Mouse (Mus musculus) hindbrain, embryonic 15.5 days (tissue): ENCODE measurements around the gene Tenm4. TPM values are rescaled to one million over a fixed set of nuclear protein-coding genes. Genes with fewer than 3 reads are reported as not detected.

Experiments
- ATAC-seq: fragments of 200-750 bp; cut with Nextera tagmentation; 2 replicates; pipeline ENCODE4 v1.8.0; 2017; ENCODE audit warnings: low read depth, moderate number of reproducible peaks, moderate TSS enrichment; ENCODE audit not compliant: low FRiP score
- H3K27ac ChIP-seq: fragments of 300-500 bp; sonication (generic); replicated peaks from 2 replicates; pipeline ENCODE4 v1.5.1; 2015; ENCODE audit warnings: mild to moderate bottlenecking, inconsistent platforms
- H3K27me3 ChIP-seq: fragments of 300-500 bp; sonication (generic); 2 replicates; pipeline ENCODE4 v1.6.1; 2015; ENCODE audit warnings: control low read depth, inconsistent platforms
- H3K36me3 ChIP-seq: fragments of 300-500 bp; sonication (generic); 2 replicates; pipeline ENCODE4 v1.6.1; 2015; ENCODE audit warnings: control low read depth, inconsistent platforms
- H3K4me1 ChIP-seq: fragments of 300-500 bp; sonication (generic); replicated peaks from 2 replicates; pipeline ENCODE4 v1.6.1; 2015; ENCODE audit warnings: control low read depth, inconsistent platforms
- H3K4me2 ChIP-seq: fragments of 300-500 bp; sonication (generic); 2 replicates; pipeline ENCODE4 v1.6.1; 2015; ENCODE audit warnings: moderate library complexity, mild to moderate bottlenecking, inconsistent platforms
- H3K4me3 ChIP-seq: fragments of 300-500 bp; sonication (generic); 2 replicates; pipeline ENCODE4 v1.5.1; 2015; ENCODE audit warnings: mild to moderate bottlenecking, inconsistent platforms
- H3K9ac ChIP-seq: fragments of 300-500 bp; sonication (generic); 2 replicates; pipeline ENCODE4 v1.6.1; 2015; ENCODE audit warnings: inconsistent platforms
- H3K9me3 ChIP-seq: fragments of 300-500 bp; sonication (generic); 2 replicates; pipeline ENCODE4 v1.6.1; 2016; ENCODE audit warnings: control low read depth, inconsistent platforms
- WGBS: fragments of 180-500 bp; shearing (Covaris S2); methylation state at CpG from one replicate; pipeline ENCODE4 v1.1.7; 2015; 5-methylcytosine and 5-hydroxymethylcytosine counted together
- polyA plus RNA-seq: library from polyadenylated mRNA; unstranded; fragments of >200 nt; fragmentation: Nextera tagmentation; extraction: Ambion mirVana; gene quantifications from 2 replicates; pipeline ENCODE4 v1.2.1, GENCODE M21; 2015

Gene Tenm4
- polyA plus RNA-seq, 1 experiment from 2014 or later = 39.0 TPM

DNA sequence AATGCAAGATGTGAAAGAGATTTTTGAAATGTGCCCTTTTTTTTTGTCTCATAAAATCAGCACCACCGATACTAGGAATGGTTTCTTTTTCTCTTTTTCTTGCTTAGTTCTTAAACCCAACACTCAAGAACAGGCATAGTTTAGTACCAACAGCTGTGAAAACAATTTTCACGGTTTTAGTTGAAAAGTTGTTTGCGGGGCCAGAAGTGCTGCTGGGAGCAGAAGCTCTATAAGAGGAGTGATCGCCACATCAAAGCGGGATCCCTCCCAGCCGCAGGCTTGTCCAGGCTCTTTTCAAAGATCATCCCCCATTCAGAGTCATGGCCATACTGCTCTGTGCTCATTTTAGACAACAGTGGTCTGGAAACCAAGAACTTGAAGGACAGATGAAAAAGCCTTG is 137.1 kb downstream of the Tenm4 start:
- H3K4me1 ChIP-seq = 0 out of 2 replicates have a peak, but pooled peaks cover 4% of the 10 kb centered on the region
- ATAC-seq = no peak

DNA sequence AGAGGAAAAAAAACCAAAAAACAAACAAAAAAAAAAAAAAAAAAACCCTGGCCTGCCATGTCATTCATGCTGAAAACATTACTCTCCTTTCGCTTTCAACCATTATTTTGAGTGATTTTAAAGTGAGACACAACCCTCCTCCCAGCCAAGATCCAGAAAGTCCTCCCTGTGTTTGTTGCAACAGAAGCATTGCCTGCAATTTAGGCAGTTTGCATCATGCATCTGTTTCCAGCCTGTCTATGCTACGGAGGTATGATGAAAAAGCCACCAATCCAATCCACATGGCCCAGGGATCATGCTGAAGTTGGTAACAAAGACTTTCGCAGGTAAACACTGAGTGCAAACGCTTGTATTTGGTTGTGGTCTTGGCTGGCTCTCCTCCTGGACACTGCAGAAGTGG is 158.3 kb downstream of the Tenm4 start:
- ATAC-seq = no peak
- Histone ChIP-seq H3K9me3 (no peaks in the 10 kb centered on the region), H3K27me3 (no peaks in the 10 kb centered on the region), H3K4me1 (no peaks in the 10 kb centered on the region), H3K4me3 (no peak overlapping the region), H3K27ac (no peak overlapping the region), H3K9ac (no peak overlapping the region), H3K4me2 (no peak overlapping the region), H3K36me3 (peaks cover 5% of the 10 kb centered on the region; the same call in 1 of the 2 replicates)
- 89% methylated on average over 4 of the region's 4 CpGs for WGBS

More for the DNA sequence above, 137.1 kb downstream of the Tenm4 start:
- H3K36me3 ChIP-seq = no peaks in the 10 kb centered on the region
- no peak overlapping the region for H3K27ac ChIP-seq
- no peak overlapping the region for H3K9ac ChIP-seq
- H3K27me3 ChIP-seq = no peaks in the 10 kb centered on the region
- H3K4me2 ChIP-seq = no peak overlapping the region
- no peaks in the 10 kb centered on the region for H3K9me3 ChIP-seq
- 46% methylated on average over 6 of the region's 6 CpGs for WGBS
- H3K4me3 ChIP-seq = no peak overlapping the region

DNA sequence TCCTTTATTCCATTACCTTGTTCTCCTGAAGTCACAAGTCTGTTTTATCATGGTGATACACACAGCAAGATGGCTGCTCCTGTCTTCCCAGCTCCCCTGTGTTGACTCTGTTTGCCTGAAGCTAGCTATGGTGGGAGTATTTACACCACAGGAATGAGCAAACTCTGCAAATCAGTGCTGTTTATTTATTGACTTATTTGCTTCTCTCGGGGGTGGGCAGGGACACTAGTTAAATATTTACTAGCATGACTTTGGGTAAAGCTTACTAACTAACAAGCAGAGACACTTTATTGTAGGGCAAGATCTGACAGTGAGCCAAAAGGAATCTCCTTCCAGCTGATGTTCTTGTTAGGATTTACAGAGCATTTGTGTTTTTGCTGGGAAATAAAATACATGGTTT is 160.1 kb downstream of the Tenm4 start:
- Histone ChIP-seq H3K4me2 (no peak overlapping the region), H3K4me1 (no peaks in the 10 kb centered on the region), H3K36me3 (no peaks in the 10 kb centered on the region), H3K4me3 (no peak overlapping the region), H3K27me3 (no peaks in the 10 kb centered on the region), H3K9ac (no peak overlapping the region), H3K9me3 (no peaks in the 10 kb centered on the region), H3K27ac (no peak overlapping the region)
- ATAC-seq = no peak
- 37% methylated on average over 1 of the region's 1 CpGs for WGBS

DNA sequence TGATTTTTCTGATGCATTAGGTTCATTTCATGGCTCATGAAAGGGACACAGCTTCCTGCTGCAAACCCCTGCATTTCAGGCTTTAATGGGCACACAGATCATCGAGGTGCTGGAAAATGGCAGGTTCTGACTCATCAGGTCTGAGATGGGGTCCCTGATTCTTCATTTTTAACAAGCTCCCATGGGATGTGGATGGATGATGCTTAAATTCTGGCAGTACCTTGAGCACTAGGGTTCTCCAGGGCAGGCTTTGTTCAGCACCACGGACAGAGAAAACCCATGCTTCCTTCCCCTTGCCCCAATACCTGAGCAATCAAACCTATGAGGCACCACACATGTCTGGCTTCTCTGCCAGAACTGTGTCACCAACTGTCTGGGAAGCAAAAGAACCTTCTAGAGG is 163.3 kb downstream of the Tenm4 start:
- Histone ChIP-seq H3K9me3 (no peaks in the 10 kb centered on the region), H3K36me3 (no peaks in the 10 kb centered on the region), H3K9ac (no peak overlapping the region), H3K4me1 (no peaks in the 10 kb centered on the region), H3K4me2 (no peak overlapping the region), H3K4me3 (no peak overlapping the region), H3K27ac (no peak overlapping the region), H3K27me3 (no peaks in the 10 kb centered on the region)
- no peak for ATAC-seq
- 35% methylated on average over 2 of the region's 2 CpGs for WGBS

DNA sequence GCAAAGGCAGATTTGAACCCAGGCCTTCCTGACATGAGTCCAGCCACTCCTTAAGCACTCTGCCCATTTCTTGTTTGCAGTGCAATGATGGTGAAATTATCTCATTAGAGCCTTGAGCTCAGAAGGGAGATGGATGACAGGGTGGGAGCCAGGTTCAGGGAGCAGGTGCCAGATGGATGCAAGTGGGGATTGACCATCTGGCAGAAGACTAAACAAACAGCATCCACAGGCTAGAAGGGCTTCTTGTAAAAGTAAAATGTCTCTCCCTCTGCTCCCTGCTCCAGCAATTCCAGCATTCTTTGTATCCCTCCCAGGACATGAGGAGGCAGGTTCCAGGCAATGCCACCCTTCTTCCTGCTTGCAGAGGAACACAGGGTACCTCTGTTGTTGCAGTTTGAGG is 165.3 kb downstream of the Tenm4 start:
- no peak overlapping the region for H3K4me2 ChIP-seq
- no peak overlapping the region for H3K4me3 ChIP-seq
- ATAC-seq = no peak
- H3K9me3 ChIP-seq = no peaks in the 10 kb centered on the region
- H3K36me3 ChIP-seq = no peaks in the 10 kb centered on the region
- no peak overlapping the region for H3K9ac ChIP-seq
- H3K27ac ChIP-seq = no peak overlapping the region
- H3K4me1 ChIP-seq = no peaks in the 10 kb centered on the region
- no peaks in the 10 kb centered on the region for H3K27me3 ChIP-seq

DNA sequence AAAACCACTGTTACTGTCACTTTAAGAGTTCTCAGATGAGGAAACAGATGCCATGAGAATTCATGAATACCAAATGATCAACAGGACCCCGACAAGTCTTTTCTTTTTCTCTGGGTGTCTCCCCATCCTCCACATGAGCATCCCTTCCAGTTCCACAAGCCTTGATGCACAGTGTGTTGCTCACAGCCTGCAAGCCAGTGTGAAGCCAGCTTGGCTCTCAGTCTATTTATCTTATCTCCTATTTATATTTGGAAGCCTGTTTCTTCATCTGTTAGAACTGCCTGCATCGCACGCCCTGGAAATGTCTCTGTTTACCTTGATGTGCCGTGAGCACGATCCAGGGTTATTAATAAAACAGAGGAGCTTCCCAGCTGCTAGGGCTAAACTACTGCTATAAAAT is 169.8 kb downstream of the Tenm4 start:
- no peaks in the 10 kb centered on the region for H3K4me1 ChIP-seq
- no peak overlapping the region for H3K4me3 ChIP-seq
- 75% methylated on average over 5 of the region's 5 CpGs for WGBS
- no peak overlapping the region for H3K27ac ChIP-seq
- H3K27me3 ChIP-seq = no peaks in the 10 kb centered on the region
- H3K9ac ChIP-seq = no peak overlapping the region
- H3K4me2 ChIP-seq = no peak overlapping the region
- ATAC-seq = no peak
- no peaks in the 10 kb centered on the region for H3K9me3 ChIP-seq
- no peaks in the 10 kb centered on the region for H3K36me3 ChIP-seq

DNA sequence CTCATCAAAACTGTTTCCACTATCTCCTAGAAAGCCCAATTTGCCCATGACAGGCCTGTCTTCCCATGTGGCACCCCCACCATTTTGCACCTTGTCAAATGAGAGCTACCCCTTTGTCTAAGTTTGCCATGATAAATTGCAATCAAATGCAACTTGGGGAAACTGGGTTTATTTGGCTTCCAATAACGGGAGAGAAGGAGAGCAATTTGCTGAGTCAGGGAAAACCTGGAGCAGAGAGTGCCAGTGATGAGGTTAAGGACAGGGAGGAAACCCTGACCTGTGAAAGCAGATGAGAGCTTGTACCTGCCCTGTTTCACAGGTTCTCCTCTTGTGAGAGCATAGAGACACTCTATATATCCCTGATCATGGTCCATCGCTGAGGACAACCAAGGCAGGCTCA is 170.4 kb downstream of the Tenm4 start:
- H3K4me1 ChIP-seq = no peaks in the 10 kb centered on the region
- no peak for ATAC-seq
- no peak overlapping the region for H3K9ac ChIP-seq
- H3K36me3 ChIP-seq = no peaks in the 10 kb centered on the region
- H3K9me3 ChIP-seq = no peaks in the 10 kb centered on the region
- no peak overlapping the region for H3K4me3 ChIP-seq
- no peaks in the 10 kb centered on the region for H3K27me3 ChIP-seq
- WGBS = 77% methylated on average over 2 of the region's 2 CpGs
- no peak overlapping the region for H3K27ac ChIP-seq
- no peak overlapping the region for H3K4me2 ChIP-seq

DNA sequence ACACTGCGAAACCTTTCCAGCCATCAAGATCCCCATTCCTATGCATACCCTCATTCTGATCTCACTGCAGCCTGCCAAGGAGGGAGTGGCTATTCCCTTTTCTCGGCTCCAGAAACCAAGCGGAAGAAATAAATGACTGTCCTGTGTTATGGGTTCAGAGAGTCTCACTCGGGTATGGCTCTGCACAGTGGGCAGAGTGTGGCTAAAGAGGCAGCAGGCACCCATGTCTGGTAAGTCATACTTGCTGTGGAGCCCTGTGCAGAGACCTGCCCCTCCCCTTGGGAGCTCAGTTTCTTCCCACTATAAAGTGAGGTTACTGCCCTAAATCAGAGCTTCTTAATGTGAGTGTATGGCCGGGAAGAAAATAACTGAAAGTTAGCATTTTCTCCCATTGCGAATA is 171.9 kb downstream of the Tenm4 start:
- H3K9ac ChIP-seq = no peak overlapping the region
- H3K4me3 ChIP-seq = no peak overlapping the region
- WGBS = 67% methylated on average over 6 of the region's 6 CpGs
- no peaks in the 10 kb centered on the region for H3K9me3 ChIP-seq
- H3K27me3 ChIP-seq = no peaks in the 10 kb centered on the region
- no peak for ATAC-seq
- no peaks in the 10 kb centered on the region for H3K4me1 ChIP-seq
- no peak overlapping the region for H3K4me2 ChIP-seq
- no peak overlapping the region for H3K27ac ChIP-seq
- no peaks in the 10 kb centered on the region for H3K36me3 ChIP-seq

DNA sequence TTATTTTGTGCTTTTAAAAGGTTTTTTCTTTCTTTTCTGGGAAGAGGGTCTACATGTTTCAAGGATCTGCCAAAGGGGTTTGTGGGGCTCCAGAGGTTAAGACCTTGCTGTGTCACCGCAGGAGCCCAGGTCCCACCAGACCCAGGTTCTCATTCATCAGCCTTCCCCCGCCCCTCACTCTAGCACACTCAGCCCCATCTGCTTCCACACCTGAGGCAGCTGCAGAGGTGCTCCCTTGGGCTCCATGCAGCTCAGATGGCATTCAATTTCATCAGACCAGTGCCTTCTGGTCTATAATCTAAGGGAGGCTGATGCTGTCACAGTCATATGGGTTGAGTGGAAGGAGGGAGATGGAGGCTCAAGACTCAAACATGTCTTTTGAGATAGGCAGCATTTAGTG is 172.6 kb downstream of the Tenm4 start:
- no peaks in the 10 kb centered on the region for H3K36me3 ChIP-seq
- H3K27me3 ChIP-seq = no peaks in the 10 kb centered on the region
- H3K9me3 ChIP-seq = no peaks in the 10 kb centered on the region
- H3K4me3 ChIP-seq = no peak overlapping the region
- no peak overlapping the region for H3K27ac ChIP-seq
- H3K4me2 ChIP-seq = no peak overlapping the region
- WGBS = 86% methylated on average over 2 of the region's 2 CpGs
- no peak overlapping the region for H3K9ac ChIP-seq
- H3K4me1 ChIP-seq = no peaks in the 10 kb centered on the region
- ATAC-seq = no peak

DNA sequence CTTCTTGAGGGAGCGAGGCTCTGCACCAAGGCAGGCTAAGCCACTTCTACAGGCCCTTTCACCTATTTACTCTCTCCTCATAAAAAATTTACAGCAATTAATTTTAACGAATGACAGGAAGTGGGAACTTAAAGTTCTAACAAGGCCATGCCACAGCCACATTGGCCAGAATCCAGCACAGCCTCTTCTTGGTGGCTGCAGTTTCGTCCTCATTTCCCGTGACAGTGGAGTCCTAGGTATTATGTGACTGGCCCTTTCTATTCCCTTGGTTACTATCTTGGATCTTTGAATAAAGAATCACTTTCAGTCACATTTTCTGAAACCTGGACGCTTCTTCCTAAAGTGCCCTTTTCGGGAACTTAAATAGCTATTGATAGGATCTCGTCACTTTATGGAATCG is 181.6 kb downstream of the Tenm4 start:
- Histone ChIP-seq H3K36me3 (no peaks in the 10 kb centered on the region), H3K9me3 (no peaks in the 10 kb centered on the region), H3K27me3 (no peaks in the 10 kb centered on the region), H3K4me2 (no peak overlapping the region), H3K4me1 (peaks cover 6% of the 10 kb centered on the region), H3K9ac (no peak overlapping the region), H3K27ac (no peak overlapping the region), H3K4me3 (no peak overlapping the region)
- WGBS = 78% methylated on average over 8 of the region's 8 CpGs
- ATAC-seq = no peak

DNA sequence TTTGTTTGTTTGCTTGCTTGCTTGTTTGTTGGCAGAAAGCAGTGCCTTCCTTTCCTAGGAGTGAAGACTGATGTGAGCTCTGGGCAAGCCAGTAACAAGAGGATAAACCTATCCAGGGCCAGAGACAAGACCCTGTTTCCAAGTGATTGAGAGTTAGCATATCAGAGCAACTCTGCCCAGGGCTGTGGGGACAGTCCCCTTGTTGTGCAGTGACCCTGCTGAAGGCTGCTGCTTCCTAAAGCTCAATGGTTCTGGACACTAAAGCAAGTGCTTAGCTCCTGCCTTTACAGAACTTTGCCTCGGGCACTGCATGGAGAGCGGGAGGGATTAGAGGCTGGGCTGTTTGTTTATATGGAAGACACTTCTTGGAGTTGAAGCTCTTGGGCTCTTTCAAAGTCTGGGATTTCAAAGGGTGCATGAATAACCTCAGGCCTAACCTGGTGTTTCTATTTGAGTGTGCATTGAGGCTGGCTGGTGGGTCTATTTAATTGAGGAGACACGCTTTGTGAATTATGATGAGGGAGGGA is 185.3 kb downstream of the Tenm4 start:
- Histone ChIP-seq H3K27ac (no peak overlapping the region), H3K9me3 (no peaks in the 10 kb centered on the region), H3K4me3 (no peak overlapping the region), H3K4me1 (peaks cover 6% of the 10 kb centered on the region), H3K27me3 (no peaks in the 10 kb centered on the region), H3K4me2 (no peak overlapping the region), H3K36me3 (no peaks in the 10 kb centered on the region), H3K9ac (no peak overlapping the region)
- ATAC-seq = no peak
- WGBS = 38% methylated on average over 3 of the region's 3 CpGs

DNA sequence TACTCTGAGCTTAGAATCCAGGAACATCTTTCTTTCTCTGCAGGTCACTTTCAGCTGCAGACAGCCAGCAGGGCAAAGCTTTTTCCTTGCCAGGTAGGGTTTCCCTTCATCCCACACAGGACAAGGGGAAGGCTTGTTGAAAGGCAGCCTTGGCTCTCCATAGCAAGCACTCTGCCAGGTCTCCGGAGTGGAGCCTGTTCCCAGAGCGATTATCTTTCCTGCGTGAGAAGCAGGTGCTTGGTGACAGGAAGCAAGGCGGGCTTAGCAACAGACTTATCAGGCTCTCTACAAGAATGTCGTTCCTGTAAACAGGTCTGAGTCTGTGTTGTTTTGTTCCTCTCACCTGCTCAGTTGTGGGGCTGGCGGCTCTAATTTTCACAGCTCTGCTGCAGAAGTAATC is 186.5 kb downstream of the Tenm4 start:
- H3K4me1 ChIP-seq = peaks cover 6% of the 10 kb centered on the region
- H3K36me3 ChIP-seq = no peaks in the 10 kb centered on the region
- ATAC-seq = no peak
- no peak overlapping the region for H3K4me3 ChIP-seq
- 55% methylated on average over 6 of the region's 6 CpGs for WGBS
- no peaks in the 10 kb centered on the region for H3K27me3 ChIP-seq
- no peaks in the 10 kb centered on the region for H3K9me3 ChIP-seq
- H3K4me2 ChIP-seq = no peak overlapping the region
- 0 out of 2 replicates have a peak overlapping the region, but pooled peaks have one; percentile 2 for H3K27ac ChIP-seq
- no peak overlapping the region for H3K9ac ChIP-seq

DNA sequence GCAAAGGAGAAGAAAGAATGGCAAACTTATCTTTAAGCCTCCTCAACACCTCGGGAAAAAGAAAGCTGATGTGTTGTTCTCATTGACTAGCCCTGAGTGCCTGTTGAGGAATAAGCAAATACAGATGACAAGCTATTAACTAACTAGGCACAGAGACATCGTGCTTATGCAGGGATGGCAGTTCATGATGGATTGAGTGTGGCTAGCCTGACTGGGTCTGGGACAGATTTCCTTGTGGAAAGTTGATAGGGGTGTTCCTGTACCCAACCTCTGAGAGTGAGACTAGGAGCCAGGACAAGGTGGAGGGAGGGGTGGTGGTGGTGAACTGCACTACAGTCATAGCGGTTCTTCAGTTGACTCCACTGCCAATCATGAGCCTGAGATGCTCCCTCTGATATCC is 192.3 kb downstream of the Tenm4 start:
- Histone ChIP-seq H3K9ac (no peak overlapping the region), H3K27me3 (no peaks in the 10 kb centered on the region), H3K4me2 (no peak overlapping the region), H3K4me1 (no peaks in the 10 kb centered on the region), H3K27ac (no peak overlapping the region), H3K9me3 (no peaks in the 10 kb centered on the region), H3K4me3 (no peak overlapping the region), H3K36me3 (no peaks in the 10 kb centered on the region)
- no peak for ATAC-seq
- WGBS = 81% methylated on average over 3 of the region's 3 CpGs
